Mouse (Mus musculus): ENCODE measurements around the gene Zdhhc11. TPM values are rescaled to one million over a fixed set of nuclear protein-coding genes. Genes with fewer than 3 reads are reported as not detected.
"Not testable (repeated sequence)": the region's sequence is repeated elsewhere in the genome, so short reads cannot be mapped to it uniquely, and the experiment has no call there.

The Zdhhc11 gene
- total and polyA plus RNA-seq, 3 experiments = not detected

- H3K27me3 ChIP-seq (ENCODE audit: insufficient read depth, low read length) = peaks cover 8% of the 10 kb centered on the region; the same call in 1 of the 2 replicates
- H3K36me3 ChIP-seq (replicated peaks) = no peaks in the 10 kb centered on the region
- TF ChIP-seq CTCF (IDR thresholded peaks at IDR 0.05; ENCODE audit: low read depth, low read length) (no peak), GATA2 (IDR thresholded peaks at IDR 0.05; ENCODE audit: borderline replicate concordance, low read depth, low read length) (no peak), POLR2AphosphoS5 (IDR thresholded peaks at IDR 0.05; ENCODE audit: insufficient replicate concordance, low read depth, low read length) (no peak), TAL1 (conservative IDR thresholded peaks at IDR 0.05; ENCODE audit: low read depth, low read length) (no peak), GATA1 (IDR thresholded peaks at IDR 0.05; ENCODE audit: borderline replicate concordance, low read length) (no peak)
- DNase-seq (ENCODE audit: low spot score) (no peak), ATAC-seq (ENCODE audit: extremely low read depth, insufficient number of reproducible peaks, low FRiP score, poor library complexity, severe bottlenecking) (no peak)
- no peaks in the 10 kb centered on the region for H3K9me3 ChIP-seq (replicated peaks)
- H3K4me3 ChIP-seq (ENCODE audit: low read depth, low read length) = no peak overlapping the region
- no peaks in the 10 kb centered on the region for H3K4me1 ChIP-seq (ENCODE audit: insufficient read depth, low read depth, low read length)
Observed at GRCm38 (mm10) chr13:73996456-73996855, 32.8 kb downstream of the Zdhhc11 start.

- no peaks in the 10 kb centered on the region for H3K4me1 ChIP-seq (ENCODE audit: insufficient read depth, low read depth, low read length)
- no peak for ATAC-seq (ENCODE audit: extremely low read depth, insufficient number of reproducible peaks, low FRiP score, poor library complexity, severe bottlenecking)
- TF ChIP-seq CTCF (IDR thresholded peaks at IDR 0.05; ENCODE audit: low read depth, low read length) (no peak), GATA2 (IDR thresholded peaks at IDR 0.05; ENCODE audit: borderline replicate concordance, low read depth, low read length) (no peak), TAL1 (conservative IDR thresholded peaks at IDR 0.05; ENCODE audit: low read depth, low read length) (no peak), GATA1 (IDR thresholded peaks at IDR 0.05; ENCODE audit: borderline replicate concordance, low read length) (no peak), POLR2AphosphoS5 (IDR thresholded peaks at IDR 0.05; ENCODE audit: insufficient replicate concordance, low read depth, low read length) (no peak)
Observed at GRCm38 (mm10) chr13:74000519-74000918, 36.9 kb downstream of the Zdhhc11 start.

GRCm38 (mm10) chr13:74000961-74001360 is 37.3 kb downstream of the Zdhhc11 start:
- H3K36me3 ChIP-seq (replicated peaks) = no peaks in the 10 kb centered on the region
- ATAC-seq (ENCODE audit: extremely low read depth, insufficient number of reproducible peaks, low FRiP score, poor library complexity, severe bottlenecking) = no peak
- no peak for TF ChIP-seq POLR2AphosphoS5 (IDR thresholded peaks at IDR 0.05; ENCODE audit: insufficient replicate concordance, low read depth, low read length)
- TF ChIP-seq GATA1 (IDR thresholded peaks at IDR 0.05; ENCODE audit: borderline replicate concordance, low read length) = no peak
- no peak for TF ChIP-seq CTCF (IDR thresholded peaks at IDR 0.05; ENCODE audit: low read depth, low read length)
- TF ChIP-seq TAL1 (conservative IDR thresholded peaks at IDR 0.05; ENCODE audit: low read depth, low read length) = no peak
- TF ChIP-seq GATA2 (IDR thresholded peaks at IDR 0.05; ENCODE audit: borderline replicate concordance, low read depth, low read length) = no peak
- peaks cover 10% of the 10 kb centered on the region; the same call in 1 of the 2 replicates for H3K27me3 ChIP-seq (ENCODE audit: insufficient read depth, low read length)
- H3K4me3 ChIP-seq (ENCODE audit: low read depth, low read length) = no peak overlapping the region
- no peak for DNase-seq (ENCODE audit: low spot score)
- H3K9me3 ChIP-seq (replicated peaks) = no peaks in the 10 kb centered on the region
- no peaks in the 10 kb centered on the region for H3K4me1 ChIP-seq (ENCODE audit: insufficient read depth, low read depth, low read length)

More at GRCm38 (mm10) chr13:74000519-74000918, 36.9 kb downstream of the Zdhhc11 start:
- H3K9me3 ChIP-seq (replicated peaks) = no peaks in the 10 kb centered on the region
- no peaks in the 10 kb centered on the region for H3K36me3 ChIP-seq (replicated peaks)
- DNase-seq (ENCODE audit: low spot score) = no peak
- peaks cover 8% of the 10 kb centered on the region; the same call in 1 of the 2 replicates for H3K27me3 ChIP-seq (ENCODE audit: insufficient read depth, low read length)
- H3K4me3 ChIP-seq (ENCODE audit: low read depth, low read length) = no peak overlapping the region

- no peak overlapping the region for H3K4me3 ChIP-seq (ENCODE audit: low read depth, low read length)
- ATAC-seq (ENCODE audit: extremely low read depth, insufficient number of reproducible peaks, low FRiP score, poor library complexity, severe bottlenecking) (no peak), DNase-seq (ENCODE audit: low spot score) (no peak)
- H3K4me1 ChIP-seq (ENCODE audit: insufficient read depth, low read depth, low read length) = no peaks in the 10 kb centered on the region
- H3K36me3 ChIP-seq (replicated peaks) = no peaks in the 10 kb centered on the region
- TF ChIP-seq GATA2 (IDR thresholded peaks at IDR 0.05; ENCODE audit: borderline replicate concordance, low read depth, low read length) (no peak), GATA1 (IDR thresholded peaks at IDR 0.05; ENCODE audit: borderline replicate concordance, low read length) (no peak), POLR2AphosphoS5 (IDR thresholded peaks at IDR 0.05; ENCODE audit: insufficient replicate concordance, low read depth, low read length) (no peak), TAL1 (conservative IDR thresholded peaks at IDR 0.05; ENCODE audit: low read depth, low read length) (no peak)
- no peaks in the 10 kb centered on the region for H3K9me3 ChIP-seq (replicated peaks)
- H3K27me3 ChIP-seq (ENCODE audit: insufficient read depth, low read length) = peaks cover 14% of the 10 kb centered on the region; the same call in 1 of the 2 replicates
Observed at GRCm38 (mm10) chr13:74001492-74001891, 37.8 kb downstream of the Zdhhc11 start.

- not testable (repeated sequence) for DNase-seq (ENCODE audit: low spot score); ATAC-seq (ENCODE audit: extremely low read depth, insufficient number of reproducible peaks, low FRiP score, poor library complexity, severe bottlenecking); H3K4me3 ChIP-seq (ENCODE audit: low read depth, low read length); H3K36me3 ChIP-seq (replicated peaks); H3K9me3 ChIP-seq (replicated peaks)
- Histone ChIP-seq H3K27me3 (ENCODE audit: insufficient read depth, low read length) (peaks cover 38% of the 10 kb centered on the region), H3K4me1 (ENCODE audit: insufficient read depth, low read depth, low read length) (peaks cover 15% of the 10 kb centered on the region)
Observed at GRCm38 (mm10) chr13:74006881-74007280, 43.2 kb downstream of the Zdhhc11 start.

GRCm38 (mm10) chr13:74008216-74008615 is 44.6 kb downstream of the Zdhhc11 start:
- H3K36me3 ChIP-seq (replicated peaks); H3K4me3 ChIP-seq (ENCODE audit: low read depth, low read length); H3K9me3 ChIP-seq (replicated peaks); DNase-seq (ENCODE audit: low spot score); ATAC-seq (ENCODE audit: extremely low read depth, insufficient number of reproducible peaks, low FRiP score, poor library complexity, severe bottlenecking): not testable (repeated sequence)
- H3K4me1 ChIP-seq (ENCODE audit: insufficient read depth, low read depth, low read length) = peaks cover 15% of the 10 kb centered on the region
- peaks cover 34% of the 10 kb centered on the region for H3K27me3 ChIP-seq (ENCODE audit: insufficient read depth, low read length)
